8 mouse cellular contexts compared by ENCODE assay signal in genomic region chr11:60559342-60559741, GRCm38 (mm10). TPM values are rescaled to one million over a fixed set of nuclear protein-coding genes. Genes with fewer than 3 reads are reported as not detected.
DNase-seq lines count a peak whose midpoint lies in the region; TF ChIP-seq lines count a peak whose summit lies in the region.

No protein-coding gene starts in this region.

- DNase-seq in B cell, adult 2 months = peak; percentile 67 to 68
- peak; percentile 77 for DNase-seq in NIH3T3 (ENCODE audit: low read depth)
- peak; percentile 81 to 85 for DNase-seq in cerebellum, postnatal 25 days
- DNase-seq in gastrocnemius, postnatal 10 days = peak; percentile 65
- DNase-seq in kidney, postnatal 10 days = peak; percentile 78
- DNase-seq in lung, adult 2 months = peak; percentile 66
- DNase-seq in retina, postnatal 7 days (ENCODE audit: low read depth, low spot score) = peak; percentile 64
- DNase-seq in urinary bladder, postnatal 36 days (ENCODE audit: low spot score in 2 of 2) = peak; percentile 43 to 53

- no peak for TF ChIP-seq POLR2A in lung, adult 2 months (IDR thresholded peaks at IDR 0.05; ENCODE audit: borderline replicate concordance, extremely low read depth, low read depth, low read length)

- no peak overlapping the region for H3K4me3 ChIP-seq in lung, adult 2 months (replicated peaks; ENCODE audit: extremely low read depth, low read depth, low read length)

- no peaks in the 10 kb centered on the region for H3K4me1 ChIP-seq in lung, adult 2 months (ENCODE audit: control insufficient read depth, insufficient read depth, low read length)

- WGBS in lung, adult 2 months = 11% methylated on average over 3 of the region's 3 CpGs

- peak; percentile 97 for TF ChIP-seq CTCF in lung, adult 2 months (IDR thresholded peaks at IDR 0.05; ENCODE audit: insufficient read depth, low read length)

RNA-seq across cellular contexts. Expression of gene Alkbh5, which starts 23.2 kb away (rescaled TPM):
- 10 to 100 TPM; 73.2 to 73.7 TPM for total RNA-seq in gastrocnemius, postnatal 10 days (2021)
- 28.0 and 28.3 TPM in 2 replicates for polyA plus RNA-seq in lung, adult 2 months (2012; rRNA removed)
